Mouse (Mus musculus) CH12.LX (cell line): ENCODE measurements around the gene Hmga1b. TPM values are rescaled to one million over a fixed set of nuclear protein-coding genes. Genes with fewer than 3 reads are reported as not detected.
"Not testable (repeated sequence)": the region's sequence is repeated elsewhere in the genome, so short reads cannot be mapped to it uniquely, and the experiment has no call there.

Experiments used
- DNase-seq: peaks from one replicate; pipeline ENCODE4 v3.0.0-alpha.2; 2013; ENCODE audit errors: extremely low read depth
- H3K27ac ChIP-seq: 2 replicates; pipeline ENCODE4 v1.5.1; 2012; ENCODE audit warnings: low read depth, mild to moderate bottlenecking, control low read depth, moderate library complexity; ENCODE audit not compliant: insufficient read depth
- H3K27me3 ChIP-seq: replicated peaks from 2 replicates; pipeline ENCODE3; 2012; ENCODE audit warnings: inconsistent platforms
- H3K36me3 ChIP-seq, 2 experiments: replicated peaks in 1 of 2; 2 replicates each; pipeline versions ENCODE3 to v1.6.1; 2012; ENCODE audit warnings: inconsistent platforms in 1 of 2, low read length in 1 of 2, mild to moderate bottlenecking in 1 of 2, mixed read lengths in 1 of 2, moderate library complexity in 1 of 2; ENCODE audit not compliant: control insufficient read depth in 1 of 2, insufficient read depth in 1 of 2
- H3K4me1 ChIP-seq, 2 experiments: 2 replicates each; pipeline ENCODE4 v1.6.1; 2012; ENCODE audit warnings: inconsistent platforms in 1 of 2, moderate library complexity in 1 of 2; ENCODE audit not compliant: insufficient read depth in 2 of 2, control insufficient read depth in 1 of 2
- H3K4me2 ChIP-seq: 2 replicates; pipeline ENCODE4 v1.6.1; 2012; ENCODE audit warnings: low read depth, mild to moderate bottlenecking, control low read depth; ENCODE audit not compliant: poor library complexity, insufficient read depth, severe bottlenecking
- H3K4me3 ChIP-seq, 3 experiments: fragments of 150-350 bp in 1 of 3; sonication (generic) in 1 of 3; replicated peaks in 1 of 3; 2 replicates each; pipeline versions ENCODE3 to v1.5.1; 2011 to 2012; ENCODE audit warnings: low read depth in 2 of 3, low read length in 2 of 3, mild to moderate bottlenecking in 2 of 3, moderate library complexity in 2 of 3, control low read depth in 1 of 3, improper control_type of control experiment in 1 of 3, inconsistent platforms in 1 of 3, mixed read lengths in 1 of 3; ENCODE audit not compliant: poor library complexity in 1 of 3
- H3K79me2 ChIP-seq: replicated peaks from 2 replicates; pipeline ENCODE4 v1.6.1; 2012; ENCODE audit warnings: mild to moderate bottlenecking, moderate library complexity; ENCODE audit not compliant: control insufficient read depth, poor library complexity, insufficient read depth, severe bottlenecking; ENCODE audit errors: extremely low read depth
- H3K9ac ChIP-seq: 2 replicates; pipeline ENCODE4 v1.6.1; 2012; ENCODE audit warnings: low read depth, mild to moderate bottlenecking, control low read depth, moderate library complexity; ENCODE audit not compliant: insufficient read depth
- H3K9me3 ChIP-seq: replicated peaks from 2 replicates; pipeline ENCODE3; 2012; ENCODE audit warnings: low read length, inconsistent platforms, mixed read lengths
- CHD2 ChIP-seq: IDR thresholded peaks from 2 replicates; pipeline ENCODE4 v1.6.1; 2011; ENCODE audit warnings: low read length, improper control_type of control experiment
- E2F4 ChIP-seq: IDR thresholded peaks from 2 replicates; pipeline ENCODE4 v1.6.1; 2011; ENCODE audit warnings: low read depth, low read length, improper control_type of control experiment; ENCODE audit not compliant: insufficient replicate concordance
- GABPA ChIP-seq: IDR thresholded peaks from 2 replicates; pipeline ENCODE4 v1.6.1; 2012; ENCODE audit warnings: low read depth, low read length, improper control_type of control experiment, inconsistent platforms; ENCODE audit not compliant: insufficient replicate concordance
- IRF4 ChIP-seq: IDR thresholded peaks from 2 replicates; pipeline ENCODE4 v1.6.1; 2014; ENCODE audit warnings: low read depth, mild to moderate bottlenecking, inconsistent platforms, low read length, improper control_type of control experiment
- KAT2A ChIP-seq: IDR thresholded peaks from 2 replicates; pipeline ENCODE4 v1.6.1; 2012; ENCODE audit warnings: low read length, improper control_type of control experiment, inconsistent platforms; ENCODE audit not compliant: insufficient replicate concordance
- MAFK ChIP-seq: IDR thresholded peaks from 2 replicates; pipeline ENCODE4 v1.6.1; 2011; ENCODE audit warnings: low read length, improper control_type of control experiment; ENCODE audit not compliant: insufficient replicate concordance
- MXI1 ChIP-seq: IDR thresholded peaks from 2 replicates; pipeline ENCODE4 v1.6.1; 2011; ENCODE audit warnings: mild to moderate bottlenecking, low read depth, low read length, improper control_type of control experiment
- NELFE ChIP-seq: IDR thresholded peaks from 2 replicates; pipeline ENCODE4 v1.6.1; 2011; ENCODE audit warnings: low read depth, low read length, improper control_type of control experiment
- NRF1 ChIP-seq: IDR thresholded peaks from 2 replicates; pipeline ENCODE4 v1.6.1; 2014; ENCODE audit warnings: low read depth, mild to moderate bottlenecking, inconsistent platforms, low read length, improper control_type of control experiment, moderate library complexity
- POLR2A ChIP-seq: IDR thresholded peaks from 2 replicates; pipeline ENCODE4 v1.6.1; 2011; ENCODE audit warnings: low read depth, mild to moderate bottlenecking, improper control_type of control experiment, low read length
- POLR2AphosphoS2 ChIP-seq: IDR thresholded peaks from 2 replicates; pipeline ENCODE4 v1.6.1; 2011; ENCODE audit warnings: low read depth, low read length, improper control_type of control experiment
- SMC3 ChIP-seq: IDR thresholded peaks from 2 replicates; pipeline ENCODE4 v1.6.1; 2011; ENCODE audit warnings: low read depth, low read length, improper control_type of control experiment
- TBP ChIP-seq: conservative IDR thresholded peaks from 2 replicates; pipeline ENCODE4 v1.6.1; 2011; ENCODE audit warnings: low read depth, low read length, improper control_type of control experiment
- UBTF ChIP-seq: IDR thresholded peaks from 2 replicates; pipeline ENCODE4 v1.6.1; 2012; ENCODE audit warnings: low read depth, mild to moderate bottlenecking, inconsistent platforms, low read length, improper control_type of control experiment, moderate library complexity
- USF2 ChIP-seq: conservative IDR thresholded peaks from 2 replicates; pipeline ENCODE4 v1.6.1; 2011; ENCODE audit warnings: low read depth, low read length, improper control_type of control experiment
- dilution Hi-C: fragments of 300-500 bp; cut with MboI; formaldehyde crosslinking; loops from 2 replicates; pipeline ENCODE4 v1.14.3; 2020; ENCODE audit warnings: low sequenced_read_pairs; ENCODE audit not compliant: extremely low pct_unique_long_range_greater_than_20kb, extremely low pct_ligation_motif_present
- in situ Hi-C: fragments of 300-500 bp; cut with MboI; formaldehyde crosslinking; loops from 3 replicates; pipeline ENCODE4 v1.14.3; 2019; ENCODE audit warnings: low sequenced_read_pairs, low pct_ligation_motif_present, low pct_unique_long_range_greater_than_20kb, mixed read lengths
- polyA plus RNA-seq: library from polyadenylated mRNA; unstranded; fragments of >175 nt; gene quantifications from 2 replicates; pipeline ENCODE4 v1.2.1, GENCODE M21; 2012; ENCODE audit warnings: low read depth; ENCODE audit not compliant: insufficient read length
- total RNA-seq, 2 experiments: library from RNA; depleted of rRNA; stranded (reverse); fragments of 300-350 nt in 1 of 2; fragments of >200 nt in 1 of 2; gene quantifications; 2 replicates each; pipeline ENCODE4 v1.2.3; 2012 to 2014

The Hmga1b gene
- total and polyA plus RNA-seq, 3 experiments = 126 to 414 (median 167) TPM

DNA sequence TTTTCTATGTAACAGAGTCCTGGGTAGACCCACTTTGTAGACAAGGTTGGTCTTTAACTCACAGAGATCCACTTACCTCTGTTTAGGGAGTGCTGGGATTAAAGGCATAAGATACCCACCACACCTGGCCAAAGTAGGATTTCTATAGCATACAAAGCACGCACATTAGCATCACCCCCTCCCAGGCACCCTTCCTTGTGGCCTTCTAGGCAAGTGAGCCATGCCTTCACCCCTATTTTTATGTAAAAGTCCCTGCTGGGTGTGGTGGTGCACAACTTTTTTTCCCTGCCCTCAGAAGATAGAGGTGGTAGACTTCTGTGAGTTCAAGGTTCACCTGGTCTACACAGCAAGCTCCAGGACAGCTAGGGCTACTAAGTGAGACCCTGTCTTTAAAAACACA, 17.3 kb downstream of the Hmga1b start:
- dilution Hi-C loops = no loop called here
- H3K27me3 ChIP-seq = no peaks in the 10 kb centered on the region
- peaks cover 11 to 30% of the 10 kb centered on the region in 2 experiments for H3K36me3 ChIP-seq
- H3K9me3 ChIP-seq = no peaks in the 10 kb centered on the region
- no peak overlapping the region for H3K9ac ChIP-seq
- no peak overlapping the region for H3K4me3 ChIP-seq
- no peak for DNase-seq
- no peak overlapping the region for H3K27ac ChIP-seq
- TF ChIP-seq MAFK (no peak), SMC3 (no peak), USF2 (no peak)
- no peak overlapping the region for H3K4me2 ChIP-seq
- in situ Hi-C loops = no loop called here
- peaks cover 2% of the 10 kb centered on the region for H3K79me2 ChIP-seq
- peaks cover 4 to 18% of the 10 kb centered on the region in 2 experiments; a peak in 3 of 4 replicates for H3K4me1 ChIP-seq

DNA sequence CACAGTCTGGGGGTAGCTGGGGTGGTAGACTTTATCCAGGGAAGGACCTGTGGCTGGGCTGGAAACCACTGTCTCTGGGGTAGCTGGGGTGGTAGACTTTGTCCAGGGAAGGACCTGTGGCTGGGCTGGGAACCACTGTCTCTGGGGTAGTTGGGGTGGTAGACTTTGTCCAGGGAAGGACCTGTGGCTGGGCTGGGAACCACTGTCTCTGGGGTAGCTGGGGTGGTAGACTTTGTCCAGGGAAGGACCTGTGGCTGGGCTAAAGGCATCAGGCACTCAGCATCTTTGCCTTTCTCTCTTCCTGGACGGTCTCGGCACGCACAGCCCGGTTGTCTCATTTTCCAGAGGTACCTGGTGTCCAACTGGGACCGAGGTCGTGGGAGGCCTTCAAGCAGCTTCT, 18.8 kb downstream of the Hmga1b start:
- Histone ChIP-seq H3K79me2 (peaks cover 13% of the 10 kb centered on the region), H3K36me3 (peaks cover 19 to 43% of the 10 kb centered on the region in 2 experiments), H3K4me1 (peaks cover 10 to 27% of the 10 kb centered on the region in 2 experiments)
- DNase-seq, H3K4me3 ChIP-seq, H3K27me3 ChIP-seq, in situ Hi-C loops, H3K9me3 ChIP-seq, H3K27ac ChIP-seq, dilution Hi-C loops, H3K9ac ChIP-seq, H3K4me2 ChIP-seq: not testable (repeated sequence)

DNA sequence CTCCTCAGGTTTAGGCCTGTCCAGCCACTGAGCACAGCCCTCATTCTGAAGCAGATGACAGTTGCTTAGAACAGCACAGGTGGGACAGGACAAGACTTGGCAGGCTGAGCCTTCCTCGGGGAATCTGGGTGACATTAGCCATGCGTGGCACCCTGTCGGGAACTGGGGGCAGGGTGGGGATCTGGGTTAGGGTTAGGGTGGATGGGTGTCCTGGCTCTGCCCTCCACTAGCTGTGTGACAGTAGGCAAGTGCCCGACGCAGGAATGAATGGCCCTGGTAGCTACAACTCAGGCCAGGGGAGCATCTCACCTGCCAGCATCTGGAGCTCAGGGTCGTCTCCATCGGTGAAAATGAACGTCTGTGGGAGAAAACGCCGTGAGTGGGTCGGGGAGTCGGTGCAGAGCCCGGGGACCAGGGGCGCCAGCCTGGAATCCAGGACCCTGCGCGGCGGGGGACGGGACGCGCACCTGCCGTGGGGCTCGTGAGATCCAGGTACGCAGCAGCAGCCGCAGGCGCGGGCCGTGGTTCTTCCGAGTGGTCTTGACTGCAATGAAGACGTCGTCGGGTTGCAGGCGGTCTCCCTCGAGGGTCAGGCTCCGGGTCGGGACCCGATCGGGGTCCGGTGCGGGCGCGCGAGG, 21.0 kb downstream of the Hmga1b start:
- Histone ChIP-seq H3K27ac (no peak overlapping the region), H3K9me3 (no peaks in the 10 kb centered on the region), H3K36me3 (peaks cover 40 to 65% of the 10 kb centered on the region in 2 experiments), H3K4me3 (peak overlapping the region; percentile 71 to 91 (median 79)), H3K4me2 (peak overlapping the region; percentile 60), H3K4me1 (peaks cover 10 to 30% of the 10 kb centered on the region in 2 experiments), H3K79me2 (peaks cover 13% of the 10 kb centered on the region), H3K9ac (peak overlapping the region; percentile 77), H3K27me3 (no peaks in the 10 kb centered on the region)
- TF ChIP-seq KAT2A (no peak), IRF4 (no peak), GABPA (no peak), POLR2A (no peak), CHD2 (no peak), TBP (no peak), NRF1 (no peak), UBTF (no peak), E2F4 (no peak), NELFE (no peak), POLR2AphosphoS2 (no peak), MXI1 (no peak; the same call in 1 of the 2 replicates)
- dilution Hi-C loops = no loop called here
- in situ Hi-C loops = no loop called here
- no peak for DNase-seq
